Mouse (Mus musculus): ENCODE measurements around the gene Rassf3.

Rassf3 gene

GRCm38 (mm10) chr10:121428011-121428711 lies 48.0 kb downstream of the Rassf3 start:
- no peak for DNase-seq

- DNase-seq: peak; percentile 55
These were observed 49.0 kb downstream of the Rassf3 start for GRCm38 (mm10) chr10:121427136-121427535.

- DNase-seq: no peak
These were observed 49.6 kb downstream of the Rassf3 start for GRCm38 (mm10) chr10:121426458-121427070.

- no peak for DNase-seq
These were observed 50.6 kb downstream of the Rassf3 start for GRCm38 (mm10) chr10:121425506-121426025.

GRCm38 (mm10) chr10:121425079-121425478 lies 51.1 kb downstream of the Rassf3 start:
- no peak for DNase-seq

GRCm38 (mm10) chr10:121424455-121424854 lies 51.7 kb downstream of the Rassf3 start:
- no peak for DNase-seq

GRCm38 (mm10) chr10:121423541-121424349 lies 52.4 kb downstream of the Rassf3 start:
- no peak for DNase-seq

- DNase-seq: no peak
These were observed 53.9 kb downstream of the Rassf3 start for GRCm38 (mm10) chr10:121422294-121422693.

- DNase-seq: no peak
These were observed 54.4 kb downstream of the Rassf3 start for GRCm38 (mm10) chr10:121421657-121422290.

- DNase-seq: no peak
These were observed 55.1 kb downstream of the Rassf3 start for GRCm38 (mm10) chr10:121421023-121421422.

- DNase-seq: no peak
These were observed 56.3 kb downstream of the Rassf3 start for GRCm38 (mm10) chr10:121419640-121420470.

GRCm38 (mm10) chr10:121418835-121419234 lies 57.3 kb downstream of the Rassf3 start:
- no peak for DNase-seq

GRCm38 (mm10) chr10:121414127-121414526 lies 62.0 kb downstream of the Rassf3 start:
- no peak for DNase-seq

- no peak for DNase-seq
These were observed 63.3 kb downstream of the Rassf3 start for GRCm38 (mm10) chr10:121412824-121413223.

GRCm38 (mm10) chr10:121411721-121412455 lies 64.3 kb downstream of the Rassf3 start:
- no peak for DNase-seq

- peak; percentile 40 for DNase-seq
These were observed 66.4 kb downstream of the Rassf3 start for GRCm38 (mm10) chr10:121409717-121410116.

GRCm38 (mm10) chr10:121403946-121404345 lies 72.2 kb downstream of the Rassf3 start:
- no peak for DNase-seq

- no peak for DNase-seq
These were observed 73.0 kb downstream of the Rassf3 start for GRCm38 (mm10) chr10:121403104-121403503.

- DNase-seq: no peak
These were observed 75.1 kb downstream of the Rassf3 start for GRCm38 (mm10) chr10:121401005-121401404.

GRCm38 (mm10) chr10:121398599-121398998 lies 77.5 kb downstream of the Rassf3 start:
- DNase-seq: no peak

GRCm38 (mm10) chr10:121395542-121396176 lies 80.5 kb downstream of the Rassf3 start:
- no peak for DNase-seq
